Mouse (Mus musculus) left cerebral cortex, adult 11 months (tissue): ENCODE data around the gene Cd80.

ENCODE experiments used
- DNase-seq: peaks from one replicate; pipeline ENCODE4 v3.0.0; 2022; ENCODE audit warnings: low spot score

The Cd80 gene

GRCm38 (mm10) chr16:38522129-38523084 is 67.0 kb downstream of the Cd80 start, which contains the start of gene Timmdc1:
Timmdc1 (minus strand) TSS chr16:38522663.
- peak; percentile 95 for DNase-seq

- no peak for DNase-seq
Measured at GRCm38 (mm10) chr16:38526264-38526663, 70.9 kb downstream of the Cd80 start.

- DNase-seq = peak; percentile 63
Measured at GRCm38 (mm10) chr16:38536544-38537146, 81.3 kb downstream of the Cd80 start.

- DNase-seq = no peak
Measured at GRCm38 (mm10) chr16:38538716-38539380, 83.5 kb downstream of the Cd80 start.
